Comparison of ENCODE assay signal across 8 mouse cellular contexts in the genomic region with DNA sequence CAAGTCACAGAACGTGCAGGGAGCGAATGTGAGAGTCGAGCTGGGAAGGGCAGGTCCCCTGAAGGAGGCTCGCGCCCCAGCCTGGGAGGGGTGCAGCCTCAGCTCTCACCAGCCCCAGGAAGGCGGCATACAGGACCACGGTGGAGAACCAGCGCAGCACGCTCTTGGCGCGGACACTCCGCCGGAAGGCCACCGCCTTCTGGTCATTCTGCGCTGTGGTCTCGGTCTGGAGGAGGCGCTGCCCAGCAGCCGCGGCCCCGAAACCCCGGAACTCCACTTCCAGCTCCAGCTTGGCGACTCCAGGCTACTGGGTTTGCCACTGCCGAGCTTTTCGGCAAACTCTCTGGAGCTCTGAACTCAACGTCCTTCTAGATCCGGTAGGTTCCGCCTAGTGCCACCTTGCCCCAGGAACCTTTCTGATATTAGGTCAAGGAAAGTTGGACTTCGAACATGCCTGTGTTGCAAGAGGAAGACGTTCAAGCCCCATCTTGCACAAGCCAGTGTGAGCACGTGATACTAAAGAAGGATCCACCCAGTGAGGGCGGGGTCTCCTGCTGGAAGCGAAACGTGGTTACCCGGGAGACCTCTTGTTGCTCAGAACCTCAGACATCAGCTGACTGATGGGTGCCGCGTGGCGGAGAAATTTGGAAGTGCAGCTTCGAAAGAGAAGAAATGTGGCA. TPM values are rescaled to one million over a fixed set of nuclear protein-coding genes. Genes with fewer than 3 reads are reported as not detected.
A peak's percentile ranks its signal among the peaks of the same experiment; 100 is the strongest.
DNase-seq lines count a peak whose midpoint lies in the region; ATAC-seq and TF ChIP-seq lines count a peak whose summit lies in the region.

TSS of gene Mfsd4b3 (minus strand) at position 393 of the 680 bp plus-strand sequence.

- no peak for TF ChIP-seq CTCF in C2C12 (IDR thresholded peaks at IDR 0.05; ENCODE audit: control insufficient read depth, insufficient read depth, insufficient read length)
- TF ChIP-seq CTCF in brain, embryonic 14.5 days (IDR thresholded peaks at IDR 0.05; ENCODE audit: borderline replicate concordance, extremely low read depth, insufficient read depth, insufficient read length), result peak; percentile 88
- TF ChIP-seq CTCF in liver, adult 2 months (IDR thresholded peaks at IDR 0.05; ENCODE audit: low read depth, low read length), result peak; percentile 85

- H3K9me3 ChIP-seq in erythroblast, embryonic 14.5 days (ENCODE audit: control insufficient read depth, low read length), result no peaks in the 10 kb centered on the region
- H3K9me3 ChIP-seq in heart, embryonic 11.5 days (replicated peaks; ENCODE audit: control insufficient read depth, low read length), result no peaks in the 10 kb centered on the region
- no peaks in the 10 kb centered on the region for H3K9me3 ChIP-seq in kidney, embryonic 16.5 days (ENCODE audit: low read length)

- no peak for TF ChIP-seq POLR2A in brain, embryonic 14.5 days (IDR thresholded peaks at IDR 0.05; ENCODE audit: borderline replicate concordance, extremely low read depth, insufficient read depth, insufficient read length, poor library complexity, severe bottlenecking)
- peak; percentile 40; the same call in 1 of the 2 replicates for TF ChIP-seq POLR2A in liver, adult 2 months (IDR thresholded peaks at IDR 0.05; ENCODE audit: extremely low read depth, insufficient read depth, low read length)
- TF ChIP-seq POLR2A in myocyte (IDR thresholded peaks at IDR 0.05; ENCODE audit: insufficient read length, low read depth), result peak; percentile 60

- no peaks in the 10 kb centered on the region for H3K36me3 ChIP-seq in C2C12 (ENCODE audit: control insufficient read depth, insufficient read depth)
- no peaks in the 10 kb centered on the region for H3K36me3 ChIP-seq in erythroblast, embryonic 14.5 days (ENCODE audit: control insufficient read depth)
- no peaks in the 10 kb centered on the region for H3K36me3 ChIP-seq in heart, embryonic 11.5 days (ENCODE audit: control insufficient read depth, insufficient read depth, low read length)
- H3K36me3 ChIP-seq in kidney, embryonic 16.5 days (ENCODE audit: insufficient read depth, low read length), result no peaks in the 10 kb centered on the region
- no peaks in the 10 kb centered on the region for H3K36me3 ChIP-seq in liver, adult 2 months (ENCODE audit: control insufficient read depth, insufficient read depth, low read length)
- no peaks in the 10 kb centered on the region for H3K36me3 ChIP-seq in myocyte (ENCODE audit: control insufficient read depth, insufficient read depth)
- H3K36me3 ChIP-seq in splenic B cell, adult 2 months (ENCODE audit: control insufficient read depth, insufficient read depth, low read length, poor library complexity, severe bottlenecking), result no peaks in the 10 kb centered on the region

- peak within 1 kb of the TSS; percentile 90 for H3K4me2 ChIP-seq in heart, embryonic 11.5 days
- peak within 1 kb of the TSS; percentile 92 for H3K4me2 ChIP-seq in kidney, embryonic 16.5 days (replicated peaks; ENCODE audit: low read depth, low read length)
- peak within 1 kb of the TSS; percentile 94 for H3K4me2 ChIP-seq in myocyte (ENCODE audit: low read depth)

- peak within 1 kb of the TSS; percentile 59 for H3K9ac ChIP-seq in heart, embryonic 11.5 days (ENCODE audit: low read depth, low read length)
- peak within 1 kb of the TSS; percentile 61 for H3K9ac ChIP-seq in kidney, embryonic 16.5 days (replicated peaks; ENCODE audit: low read length)
- peak within 1 kb of the TSS; percentile 88 for H3K9ac ChIP-seq in liver, adult 2 months (ENCODE audit: low read depth, low read length)

- DNase-seq in brain, embryonic 14.5 days (ENCODE audit: low read depth), result peak; percentile 98
- DNase-seq in liver, adult 2 months (ENCODE audit: extremely low read depth, low read depth, low spot score), result peak; percentile 100
- peak; percentile 94 for DNase-seq in splenic B cell, adult 2 months (ENCODE audit: low read depth, low spot score)

- H3K4me1 ChIP-seq in erythroblast, embryonic 14.5 days (ENCODE audit: control insufficient read depth), result peaks cover 14% of the 10 kb centered on the region
- H3K4me1 ChIP-seq in heart, embryonic 11.5 days (ENCODE audit: control insufficient read depth, insufficient read depth, low read length), result peaks cover 3% of the 10 kb centered on the region; the same call in 1 of the 2 replicates
- peaks cover 5% of the 10 kb centered on the region; the same call in 1 of the 2 replicates for H3K4me1 ChIP-seq in kidney, embryonic 16.5 days (ENCODE audit: insufficient read depth, low read length)
- H3K4me1 ChIP-seq in liver, adult 2 months (ENCODE audit: control insufficient read depth, insufficient read depth, low read length), result peaks cover 21% of the 10 kb centered on the region

- H3K79me2 ChIP-seq in C2C12 (ENCODE audit: control insufficient read depth, insufficient read depth), result no peaks in the 10 kb centered on the region
- H3K79me2 ChIP-seq in liver, adult 2 months (ENCODE audit: control insufficient read depth, insufficient read depth, low read length), result no peaks in the 10 kb centered on the region
- H3K79me2 ChIP-seq in myocyte (ENCODE audit: control insufficient read depth, insufficient read depth), result no peaks in the 10 kb centered on the region

- H3K79me3 ChIP-seq in C2C12 (ENCODE audit: low read depth), result no peaks in the 10 kb centered on the region

- peak; percentile 95 for ATAC-seq in heart, embryonic 11.5 days (replicated peaks; ENCODE audit: insufficient number of reproducible peaks, low FRiP score, low TSS enrichment)
- ATAC-seq in kidney, embryonic 16.5 days (ENCODE audit: low FRiP score, low TSS enrichment), result peak; percentile 98

- peak within 1 kb of the TSS; percentile 6; the same call in 1 of the 2 replicates for H3K27ac ChIP-seq in heart, embryonic 11.5 days (ENCODE audit: low read depth, low read length)
- H3K27ac ChIP-seq in kidney, embryonic 16.5 days (ENCODE audit: low read length), result peak within 1 kb of the TSS; percentile 72
- peak within 1 kb of the TSS; percentile 86 for H3K27ac ChIP-seq in liver, adult 2 months (replicated peaks; ENCODE audit: insufficient read depth, low read depth, low read length)

- 1% methylated on average over 38 of the region's 38 CpGs for WGBS in heart, embryonic 11.5 days (ENCODE audit: insufficient replicate concordance)
- under 1% methylated on average over 38 of the region's 38 CpGs for WGBS in kidney, embryonic 16.5 days
- under 1% methylated on average over 38 of the region's 38 CpGs for WGBS in liver, adult 2 months

- H3ac ChIP-seq in C2C12 (ENCODE audit: control insufficient read depth, insufficient read length, low read depth), result peak within 1 kb of the TSS; percentile 33
- peak within 1 kb of the TSS; percentile 23 for H3ac ChIP-seq in myocyte (ENCODE audit: control insufficient read depth, insufficient read length)

- peak within 1 kb of the TSS; percentile 26 for H3K4me3 ChIP-seq in C2C12 (ENCODE audit: insufficient read depth, poor library complexity, severe bottlenecking)
- peak within 1 kb of the TSS; percentile 62 for H3K4me3 ChIP-seq in erythroblast, embryonic 14.5 days (replicated peaks)
- H3K4me3 ChIP-seq in heart, embryonic 11.5 days (ENCODE audit: low read depth, low read length), result peak within 1 kb of the TSS; percentile 60
- H3K4me3 ChIP-seq in kidney, embryonic 16.5 days (ENCODE audit: low read length), result peak within 1 kb of the TSS; percentile 60
- peak within 1 kb of the TSS; percentile 91 for H3K4me3 ChIP-seq in liver, adult 2 months (ENCODE audit: insufficient read depth, low read depth, low read length)
- peak within 1 kb of the TSS; percentile 29 for H3K4me3 ChIP-seq in myocyte

- H3K27me3 ChIP-seq in C2C12 (ENCODE audit: control insufficient read depth, insufficient read depth, insufficient read length) (no peaks in the 10 kb centered on the region), myocyte (ENCODE audit: control insufficient read depth, insufficient read depth, insufficient read length) (no peaks in the 10 kb centered on the region)
- peaks cover 7% of the 10 kb centered on the region for H3K27me3 ChIP-seq in erythroblast, embryonic 14.5 days (ENCODE audit: control insufficient read depth)
- H3K27me3 ChIP-seq in heart, embryonic 11.5 days (ENCODE audit: control insufficient read depth, insufficient read depth, low read length), result no peaks in the 10 kb centered on the region
- H3K27me3 ChIP-seq in kidney, embryonic 16.5 days (ENCODE audit: insufficient read depth, low read length), result no peaks in the 10 kb centered on the region; the same call in 1 of the 2 replicates
- H3K27me3 ChIP-seq in liver, adult 2 months (ENCODE audit: control insufficient read depth, insufficient read depth, low read length), result no peaks in the 10 kb centered on the region
- no peaks in the 10 kb centered on the region for H3K27me3 ChIP-seq in splenic B cell, adult 2 months (ENCODE audit: control insufficient read depth, insufficient read depth, low read length, poor library complexity, severe bottlenecking)

TF ChIP-seq in C2C12, 6 proteins besides CTCF, POLR2A, EP300 and RAD21:
- no peak for TF ChIP-seq MAX (IDR thresholded peaks at IDR 0.05)
- peak; percentile 88 for TF ChIP-seq CEBPB (IDR thresholded peaks at IDR 0.05; ENCODE audit: low read depth)
- peak; percentile 97 for TF ChIP-seq USF1 (IDR thresholded peaks at IDR 0.05; ENCODE audit: low read depth)

TF ChIP-seq in myocyte, 11 proteins besides CTCF, POLR2A, EP300 and RAD21 (continues in another document):
- peak; percentile 48 for TF ChIP-seq MAX (IDR thresholded peaks at IDR 0.05; ENCODE audit: low read depth)
- no peak for TF ChIP-seq REST (IDR thresholded peaks at IDR 0.05; ENCODE audit: insufficient read depth, insufficient read length)
- no peak for TF ChIP-seq SRF (IDR thresholded peaks at IDR 0.05; ENCODE audit: control insufficient read depth, insufficient read length, low read depth)
- TF ChIP-seq POLR2AphosphoS2 (IDR thresholded peaks at IDR 0.05; ENCODE audit: insufficient read length, low read depth), result peak; percentile 66
- TF ChIP-seq CEBPB (IDR thresholded peaks at IDR 0.05; ENCODE audit: insufficient read depth, poor library complexity, severe bottlenecking), result peak; percentile 68; the same call in 1 of the 2 replicates
- peak; percentile 96 for TF ChIP-seq USF1 (IDR thresholded peaks at IDR 0.05; ENCODE audit: low read depth)
- TF ChIP-seq MYOG (IDR thresholded peaks at IDR 0.05; ENCODE audit: control insufficient read depth in 1 of 3, insufficient read depth in 1 of 3, insufficient read length in 2 of 3, low read depth in 2 of 3), result peak in 1 of 3 experiments; percentile 44
- no peak for TF ChIP-seq TCF3 (IDR thresholded peaks at IDR 0.05; ENCODE audit: insufficient read length, low read depth)
- no peak for TF ChIP-seq TCF12 (IDR thresholded peaks at IDR 0.05; ENCODE audit: insufficient read depth, poor library complexity, severe bottlenecking)

RNA-seq across cellular contexts. Expression of gene Mfsd4b3, which starts in this region (rescaled TPM):
- polyA plus RNA-seq in C2C12 (2012; fragmentation: generic; extraction: Trizol), result 0.19 TPM
- polyA plus RNA-seq in brain, embryonic 14.5 days (2012; rRNA removed), result 0.05 and 0.07 TPM in 2 replicates
- not detected in 2 replicates for polyA plus RNA-seq in erythroblast, embryonic 14.5 days (2012)
- 0.31 and 0.94 TPM in 2 replicates for polyA plus RNA-seq in heart, embryonic 11.5 days (2014; fragmentation: Nextera tagmentation; extraction: Ambion mirVana)
- 3.6 and 4.0 TPM in 2 replicates for polyA plus RNA-seq in kidney, embryonic 16.5 days (2015; fragmentation: Nextera tagmentation; extraction: Ambion mirVana)
- total RNA-seq in liver, adult 2 months (2014; rRNA removed), result 21.8 and 25.0 TPM in 2 replicates
- 14.2 and 17.2 TPM in 2 replicates for polyA plus RNA-seq in liver, adult 2 months (2012; rRNA removed)
- 0.64 TPM for polyA plus RNA-seq in myocyte (2012; fragmentation: generic; extraction: Trizol)

Comparison
In these comparisons a context has a peak if more than half of its experiments do, and no peak if none do; other contexts are left out.
1. Peak in every context shown above with its lines: DNase-seq, ATAC-seq, H3K4me3 ChIP-seq and H3K27ac ChIP-seq.
2. Peak in DNase-seq in brain, embryonic 14.5 days; RNA of the gene not detected or under 1 TPM.
3. Peak in ATAC-seq, H3K4me3 ChIP-seq, H3K27ac ChIP-seq, H3K9ac ChIP-seq and H3K4me2 ChIP-seq in heart, embryonic 11.5 days; RNA of the gene not detected or under 1 TPM.
4. H3K4me3 ChIP-seq: peak in every context shown above with its lines; median percentile 91 in liver, adult 2 months; 62 in erythroblast, embryonic 14.5 days; 60 in heart, embryonic 11.5 days; 60 in kidney, embryonic 16.5 days; 29 in myocyte; 26 in C2C12.
5. H3K27ac ChIP-seq: peak in every context shown above with its lines; median percentile 86 in liver, adult 2 months; 72 in kidney, embryonic 16.5 days; 6 in heart, embryonic 11.5 days.